Comparison of ENCODE assay signal across 27 mouse cellular contexts in genomic region chr15:45510271-45510670, GRCm38 (mm10).
DNase-seq lines count a peak whose midpoint lies in the region; ATAC-seq and TF ChIP-seq lines count a peak whose summit lies in the region.
"Had no signal": no experiment of that assay in that cellular context is flagged by ENCODE, and none has a peak within 500 bp of the region (broad histone marks: within the 10 kb centered on the region; RNA-seq: fewer than 3 reads in every experiment).

No protein-coding gene starts in this region.

- peak; percentile 6 to 14 for DNase-seq in cerebellum, postnatal 10 days
- DNase-seq in cerebellum, adult 8-10 months = no peak
- no peak for DNase-seq in kidney, postnatal 0 days (ENCODE audit: low spot score)
- no peak for DNase-seq in kidney, adult 9 months
- DNase-seq in midbrain, postnatal 0 days (ENCODE audit: low spot score) = peak; percentile 42
- no peak for DNase-seq in gastrocnemius, postnatal 36 days
- DNase-seq: adrenal gland, postnatal 10 days; cerebellum, adult 11-12 months; gastrocnemius, postnatal 10 days; heart, adult 11 months; heart, postnatal 4 days; kidney, adult 18-20 months; left cerebral cortex, postnatal 4 days; liver, postnatal 0 days; lung, postnatal 10 days had no signal

- H3K4me1 ChIP-seq in kidney, postnatal 0 days (replicated peaks; ENCODE audit: insufficient read depth, low read length) = no peaks in the 10 kb centered on the region
- H3K4me1 ChIP-seq in midbrain, postnatal 0 days (ENCODE audit: insufficient read depth, low read length) = no peaks in the 10 kb centered on the region
- H3K4me1 ChIP-seq in midbrain, embryonic 15.5 days = no peaks in the 10 kb centered on the region
- no peaks in the 10 kb centered on the region for H3K4me1 ChIP-seq in hindbrain, embryonic 16.5 days (ENCODE audit: control insufficient read depth, insufficient read depth, low read depth, low read length)
- H3K4me1 ChIP-seq: forebrain, embryonic 15.5 days; heart, embryonic 12.5 days; liver, embryonic 12.5 days; neural tube, embryonic 12.5 days had no signal

- H3K9ac ChIP-seq in kidney, postnatal 0 days (ENCODE audit: low read depth, low read length) = no peak overlapping the region
- H3K9ac ChIP-seq in midbrain, postnatal 0 days (replicated peaks; ENCODE audit: low read length, poor library complexity, severe bottlenecking) = no peak overlapping the region
- no peak overlapping the region for H3K9ac ChIP-seq in midbrain, embryonic 15.5 days
- H3K9ac ChIP-seq in hindbrain, embryonic 16.5 days (ENCODE audit: low read depth, low read length) = no peak overlapping the region
- H3K9ac ChIP-seq: forebrain, embryonic 15.5 days; heart, embryonic 12.5 days; hindbrain, embryonic 14.5 days; liver, embryonic 12.5 days; liver, postnatal 0 days; neural tube, embryonic 12.5 days had no signal

- no peaks in the 10 kb centered on the region for H3K9me3 ChIP-seq in kidney, postnatal 0 days (replicated peaks; ENCODE audit: low read length)
- H3K9me3 ChIP-seq in midbrain, postnatal 0 days (ENCODE audit: low read length) = no peaks in the 10 kb centered on the region
- H3K9me3 ChIP-seq in midbrain, embryonic 15.5 days = no peaks in the 10 kb centered on the region
- H3K9me3 ChIP-seq in hindbrain, embryonic 16.5 days (ENCODE audit: control insufficient read depth, low read length) = no peaks in the 10 kb centered on the region
- H3K9me3 ChIP-seq: forebrain, embryonic 15.5 days; G1E; heart, embryonic 12.5 days; liver, embryonic 12.5 days; neural tube, embryonic 12.5 days had no signal

- intact Hi-C loops in gastrocnemius, postnatal 36 days (cut with DNase I) = no loop called here

- H3K27me3 ChIP-seq in kidney, postnatal 0 days (ENCODE audit: insufficient read depth, low read length) = no peaks in the 10 kb centered on the region
- no peaks in the 10 kb centered on the region for H3K27me3 ChIP-seq in midbrain, postnatal 0 days (ENCODE audit: insufficient read depth, low read length)
- no peaks in the 10 kb centered on the region for H3K27me3 ChIP-seq in midbrain, embryonic 15.5 days (replicated peaks)
- no peaks in the 10 kb centered on the region for H3K27me3 ChIP-seq in hindbrain, embryonic 16.5 days (replicated peaks; ENCODE audit: control insufficient read depth, insufficient read depth, low read length)
- H3K27me3 ChIP-seq: forebrain, embryonic 15.5 days; heart, embryonic 12.5 days; liver, embryonic 12.5 days; neural tube, embryonic 12.5 days; Patski had no signal

- H3K4me2 ChIP-seq in kidney, postnatal 0 days (ENCODE audit: low read length) = no peak overlapping the region
- H3K4me2 ChIP-seq in midbrain, postnatal 0 days (ENCODE audit: low read depth, low read length, poor library complexity, severe bottlenecking) = no peak overlapping the region
- no peak overlapping the region for H3K4me2 ChIP-seq in midbrain, embryonic 15.5 days
- no peak overlapping the region for H3K4me2 ChIP-seq in hindbrain, embryonic 16.5 days (ENCODE audit: low read length)
- H3K4me2 ChIP-seq: forebrain, embryonic 15.5 days; heart, embryonic 12.5 days; hindbrain, embryonic 14.5 days; liver, embryonic 12.5 days; neural tube, embryonic 12.5 days had no signal

- H3K27ac ChIP-seq in kidney, postnatal 0 days = no peak overlapping the region
- H3K27ac ChIP-seq in midbrain, postnatal 0 days (ENCODE audit: low read depth, low read length) = no peak overlapping the region
- no peak overlapping the region for H3K27ac ChIP-seq in midbrain, embryonic 15.5 days
- H3K27ac ChIP-seq in hindbrain, embryonic 16.5 days (ENCODE audit: low read depth, low read length) = no peak overlapping the region
- H3K27ac ChIP-seq: forebrain, embryonic 15.5 days; hindbrain, embryonic 14.5 days; liver, embryonic 12.5 days; macrophage; neural tube, embryonic 12.5 days had no signal

- ATAC-seq in kidney, postnatal 0 days (replicated peaks; ENCODE audit: low FRiP score, low read depth) = no peak
- no peak for ATAC-seq in midbrain, postnatal 0 days (ENCODE audit: low FRiP score)
- ATAC-seq in midbrain, embryonic 15.5 days (replicated peaks) = no peak
- no peak for ATAC-seq in hindbrain, embryonic 16.5 days
- ATAC-seq: forebrain, embryonic 15.5 days; liver, embryonic 12.5 days; liver, postnatal 0 days; midbrain, embryonic 16.5 days; Patski had no signal

- peak; percentile 24; the same call in 1 of the 2 replicates for TF ChIP-seq CTCF in kidney, postnatal 0 days (IDR thresholded peaks at IDR 0.05; ENCODE audit: low read depth)
- peak; percentile 68 for TF ChIP-seq CTCF in midbrain, postnatal 0 days (IDR thresholded peaks at IDR 0.05)

- 78% methylated on average over 3 of the region's 3 CpGs for WGBS in kidney, postnatal 0 days
- WGBS in midbrain, postnatal 0 days = 71% methylated on average over 3 of the region's 3 CpGs
- 74% methylated on average over 3 of the region's 3 CpGs for WGBS in midbrain, embryonic 15.5 days
- 77% methylated on average over 3 of the region's 3 CpGs for WGBS in hindbrain, embryonic 16.5 days

- H3K4me3 ChIP-seq in kidney, postnatal 0 days (replicated peaks; ENCODE audit: low read depth, low read length) = no peak overlapping the region
- no peak overlapping the region for H3K4me3 ChIP-seq in midbrain, postnatal 0 days (ENCODE audit: low read depth, low read length)
- no peak overlapping the region for H3K4me3 ChIP-seq in midbrain, embryonic 15.5 days
- no peak overlapping the region for H3K4me3 ChIP-seq in hindbrain, embryonic 16.5 days (ENCODE audit: low read length)
- H3K4me3 ChIP-seq: forebrain, embryonic 15.5 days; heart, embryonic 12.5 days; liver, embryonic 12.5 days; myocyte; neural tube, embryonic 12.5 days had no signal

- H3K36me3 ChIP-seq in kidney, postnatal 0 days (ENCODE audit: insufficient read depth, low read length) = no peaks in the 10 kb centered on the region
- no peaks in the 10 kb centered on the region for H3K36me3 ChIP-seq in midbrain, postnatal 0 days (ENCODE audit: insufficient read depth, low read length)
- H3K36me3 ChIP-seq in midbrain, embryonic 15.5 days (replicated peaks) = no peaks in the 10 kb centered on the region
- no peaks in the 10 kb centered on the region for H3K36me3 ChIP-seq in hindbrain, embryonic 16.5 days (ENCODE audit: control insufficient read depth, insufficient read depth, low read length)
- H3K36me3 ChIP-seq: forebrain, embryonic 15.5 days; G1E; heart, embryonic 12.5 days; liver, embryonic 12.5 days; neural tube, embryonic 12.5 days had no signal

Comparison
In these comparisons a context has a peak if more than half of its experiments do, and no peak if none do; other contexts are left out.
1. DNase-seq: peak in cerebellum, postnatal 10 days (2 of 2) and midbrain, postnatal 0 days (single experiment); none in cerebellum, adult 8-10 months (single experiment), kidney, postnatal 0 days (single experiment), kidney, adult 9 months (single experiment) and gastrocnemius, postnatal 36 days (0 of 2).